Mouse (Mus musculus) forebrain, embryonic 11.5 days (tissue): Measurements from ENCODE around the gene Col6a3. TPM values are rescaled to one million over a fixed set of nuclear protein-coding genes. Genes with fewer than 3 reads are reported as not detected.

ENCODE experiments used
- ATAC-seq: fragments of 200-750 bp; cut with Nextera tagmentation; replicated peaks from 2 replicates; pipeline ENCODE4 v1.8.0; 2017; ENCODE audit warnings: moderate TSS enrichment; ENCODE audit not compliant: low FRiP score
- DNase-seq: peaks from one replicate; pipeline ENCODE4 v3.0.0-alpha.2; 2017; ENCODE audit warnings: low spot score
- H3K27ac ChIP-seq: fragments of 300-500 bp; sonication (generic); 2 replicates; pipeline ENCODE4 v1.5.1; 2014; ENCODE audit warnings: low read depth, low read length
- H3K27me3 ChIP-seq: fragments of 300-500 bp; sonication (generic); 2 replicates; pipeline ENCODE4 v1.6.1; 2014; ENCODE audit warnings: mild to moderate bottlenecking, low read length, mixed read lengths; ENCODE audit not compliant: control insufficient read depth, insufficient read depth
- H3K36me3 ChIP-seq: fragments of 300-500 bp; sonication (generic); 2 replicates; pipeline ENCODE4 v1.6.1; 2014; ENCODE audit warnings: mild to moderate bottlenecking, low read length, moderate library complexity, mixed read lengths; ENCODE audit not compliant: control insufficient read depth, insufficient read depth
- H3K4me1 ChIP-seq: fragments of 300-500 bp; sonication (generic); replicated peaks from 2 replicates; pipeline ENCODE4 v1.6.1; 2014; ENCODE audit warnings: low read length, mixed read lengths; ENCODE audit not compliant: control insufficient read depth, insufficient read depth
- H3K4me2 ChIP-seq: fragments of 300-500 bp; sonication (generic); 2 replicates; pipeline ENCODE4 v1.6.1; 2014; ENCODE audit warnings: low read depth, mild to moderate bottlenecking, low read length, moderate library complexity, mixed read lengths; ENCODE audit not compliant: severe bottlenecking
- H3K4me3 ChIP-seq: fragments of 300-500 bp; sonication (generic); 2 replicates; pipeline ENCODE4 v1.5.1; 2014; ENCODE audit warnings: low read depth, low read length
- H3K9ac ChIP-seq: fragments of 300-500 bp; sonication (generic); 2 replicates; pipeline ENCODE4 v1.6.1; 2014; ENCODE audit warnings: low read length
- H3K9me3 ChIP-seq: fragments of 300-500 bp; sonication (generic); 2 replicates; pipeline ENCODE4 v1.6.1; 2016; ENCODE audit warnings: low read length, mixed read lengths; ENCODE audit not compliant: control insufficient read depth
- WGBS: fragments of 180-500 bp; shearing (Covaris S2); extraction: QIAGEN DNeasy Blood & Tissue Kit; methylation state at CpG from one replicate; pipeline ENCODE4 v1.1.7; 2014; 5-methylcytosine and 5-hydroxymethylcytosine counted together
- polyA plus RNA-seq: library from polyadenylated mRNA; unstranded; fragments of >200 nt; fragmentation: Nextera tagmentation; extraction: Ambion mirVana; gene quantifications from 2 replicates; pipeline ENCODE4 v1.2.1, GENCODE M21; 2014

The Col6a3 gene
- polyA plus RNA-seq, 1 experiment from 2014 or later: 6.3 TPM

DNA sequence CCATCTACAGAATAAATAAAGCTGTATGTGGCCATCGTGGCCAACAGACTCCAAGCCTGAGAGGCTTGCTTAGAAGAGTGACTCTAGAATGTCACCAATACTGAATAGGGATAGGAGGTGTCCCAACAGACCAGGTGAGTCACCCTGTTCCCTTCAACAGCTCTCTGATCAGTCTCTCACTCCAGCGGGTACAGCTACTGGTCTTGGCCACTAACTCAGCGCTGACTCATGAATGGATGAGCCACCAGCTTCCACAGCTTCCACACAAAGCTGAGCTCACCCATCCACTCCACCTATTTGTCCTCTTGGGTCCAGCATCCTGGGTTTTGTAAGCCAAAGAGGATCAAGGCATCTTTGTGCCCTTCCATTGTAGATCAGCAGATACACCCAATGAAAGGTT, 114.3 kb downstream of the Col6a3 start:
- H3K4me2 ChIP-seq: no peak overlapping the region
- no peak overlapping the region for H3K4me3 ChIP-seq
- no peak overlapping the region for H3K9ac ChIP-seq
- no peak overlapping the region for H3K27ac ChIP-seq
- WGBS: 83% methylated on average over 3 of the region's 3 CpGs
- H3K36me3 ChIP-seq: no peaks in the 10 kb centered on the region
- H3K27me3 ChIP-seq: no peaks in the 10 kb centered on the region
- no peaks in the 10 kb centered on the region for H3K9me3 ChIP-seq
- ATAC-seq (no peak), DNase-seq (no peak)
- peaks cover 6% of the 10 kb centered on the region; the same call in 1 of the 2 replicates for H3K4me1 ChIP-seq

DNA sequence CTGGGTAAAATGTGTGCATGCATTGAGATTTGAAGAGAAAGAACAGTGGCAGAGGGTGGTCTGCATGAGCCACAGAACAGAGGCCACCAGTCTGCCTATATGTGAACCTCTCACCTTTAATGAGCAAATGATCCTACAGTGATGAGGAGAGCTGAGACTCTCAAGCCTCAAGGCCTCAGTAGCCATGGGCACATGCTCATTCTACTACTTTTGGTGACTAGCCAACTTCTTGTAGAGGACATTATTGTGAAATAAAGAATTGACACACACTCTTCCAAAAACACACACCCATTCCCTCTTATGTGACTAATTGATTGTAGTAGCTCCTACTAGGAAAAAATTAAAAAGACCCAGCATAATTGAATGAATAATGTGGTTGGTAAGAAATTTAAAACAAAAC, 120.0 kb downstream of the Col6a3 start:
- no peak for ATAC-seq
- no peaks in the 10 kb centered on the region for H3K36me3 ChIP-seq
- no peak for DNase-seq
- H3K27me3 ChIP-seq: no peaks in the 10 kb centered on the region
- no peak overlapping the region for H3K9ac ChIP-seq
- no peak overlapping the region for H3K4me3 ChIP-seq
- H3K4me1 ChIP-seq: no peaks in the 10 kb centered on the region
- no peaks in the 10 kb centered on the region for H3K9me3 ChIP-seq
- no peak overlapping the region for H3K4me2 ChIP-seq
- no peak overlapping the region for H3K27ac ChIP-seq

DNA sequence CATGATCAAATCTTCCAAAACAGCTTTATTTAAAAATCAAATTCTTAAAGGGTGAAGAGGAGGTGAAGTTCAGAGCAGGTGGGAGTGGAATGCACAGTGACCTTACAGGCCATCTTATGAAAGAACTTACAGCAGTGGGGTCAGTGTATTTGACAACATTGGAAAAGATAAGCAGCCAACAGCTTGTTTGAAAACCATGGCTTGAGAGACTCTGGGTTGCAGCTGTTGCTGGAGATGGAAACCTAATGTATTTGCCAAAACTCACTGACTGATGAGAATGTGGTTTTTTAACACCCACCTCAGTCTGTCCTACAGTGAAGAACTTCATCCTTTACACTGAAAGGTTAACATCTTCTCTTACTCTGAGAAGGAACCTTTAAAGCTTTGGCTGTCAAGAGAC, 120.4 kb downstream of the Col6a3 start:
- Histone ChIP-seq H3K36me3 (no peaks in the 10 kb centered on the region), H3K27me3 (no peaks in the 10 kb centered on the region)
- DNase-seq: no peak

DNA sequence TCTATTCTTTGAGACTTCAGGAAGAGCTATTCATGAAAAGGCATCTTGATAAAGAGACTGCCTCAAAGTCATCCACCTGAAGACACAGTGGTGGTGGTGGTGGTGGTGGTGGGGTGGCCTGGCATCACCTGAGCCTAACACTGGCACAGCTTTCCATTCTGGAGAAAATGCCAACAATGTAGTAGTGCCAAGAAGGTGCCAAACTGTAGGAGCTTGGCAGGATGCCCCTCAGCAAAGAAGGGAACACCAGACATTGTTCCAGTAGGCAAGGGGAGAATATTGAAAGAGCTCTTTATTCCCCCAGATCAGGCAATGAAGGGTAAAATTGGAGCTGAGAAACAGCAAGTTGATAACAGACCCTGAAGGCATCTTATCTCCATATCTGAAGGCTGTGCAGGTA, 121.8 kb downstream of the Col6a3 start:
- Histone ChIP-seq H3K36me3 (no peaks in the 10 kb centered on the region), H3K4me1 (no peaks in the 10 kb centered on the region), H3K4me2 (no peak overlapping the region), H3K4me3 (no peak overlapping the region), H3K9me3 (no peaks in the 10 kb centered on the region), H3K9ac (no peak overlapping the region), H3K27ac (no peak overlapping the region), H3K27me3 (no peaks in the 10 kb centered on the region)
- ATAC-seq (no peak), DNase-seq (no peak)

More for the DNA sequence above, 120.4 kb downstream of the Col6a3 start:
- Histone ChIP-seq H3K9ac (no peak overlapping the region), H3K4me2 (no peak overlapping the region), H3K27ac (no peak overlapping the region), H3K4me1 (no peaks in the 10 kb centered on the region), H3K4me3 (no peak overlapping the region), H3K9me3 (no peaks in the 10 kb centered on the region)
- ATAC-seq: no peak

DNA sequence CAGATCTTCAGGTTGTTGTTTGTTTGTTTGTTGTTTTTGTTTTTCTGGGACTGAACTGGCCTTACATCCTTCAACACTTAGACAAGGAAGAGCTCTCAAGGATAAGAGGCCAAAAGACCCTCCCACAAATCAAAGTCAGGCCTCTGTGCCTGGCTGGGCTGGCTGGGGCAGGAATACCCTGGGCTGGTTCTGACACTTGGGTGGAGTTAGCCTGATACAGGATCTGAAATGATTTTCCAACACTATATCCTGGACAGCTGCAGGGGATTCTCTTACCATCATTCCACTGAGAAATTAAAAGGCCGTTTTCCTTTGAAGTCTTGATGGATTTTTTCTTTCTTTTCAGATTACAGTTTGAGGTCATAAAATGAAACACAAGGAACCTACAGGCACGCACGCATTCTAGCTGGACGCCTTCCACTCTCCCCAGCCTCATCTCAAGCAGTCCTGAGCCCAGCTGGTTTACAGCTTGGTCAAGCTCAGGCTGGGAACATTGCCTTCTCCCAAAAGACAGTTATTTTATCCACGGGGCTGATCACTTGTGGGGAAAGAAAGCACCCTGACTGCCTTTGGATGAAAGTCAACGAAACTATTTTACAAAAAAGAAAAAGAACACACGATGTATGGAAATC, 123.0 kb downstream of the Col6a3 start:
- 81% methylated on average over 7 of the region's 7 CpGs for WGBS
- Histone ChIP-seq H3K27ac (no peak overlapping the region), H3K4me3 (no peak overlapping the region), H3K9me3 (no peaks in the 10 kb centered on the region), H3K4me1 (no peaks in the 10 kb centered on the region), H3K27me3 (no peaks in the 10 kb centered on the region), H3K36me3 (no peaks in the 10 kb centered on the region), H3K4me2 (no peak overlapping the region), H3K9ac (no peak overlapping the region)
- DNase-seq: no peak
- no peak for ATAC-seq

DNA sequence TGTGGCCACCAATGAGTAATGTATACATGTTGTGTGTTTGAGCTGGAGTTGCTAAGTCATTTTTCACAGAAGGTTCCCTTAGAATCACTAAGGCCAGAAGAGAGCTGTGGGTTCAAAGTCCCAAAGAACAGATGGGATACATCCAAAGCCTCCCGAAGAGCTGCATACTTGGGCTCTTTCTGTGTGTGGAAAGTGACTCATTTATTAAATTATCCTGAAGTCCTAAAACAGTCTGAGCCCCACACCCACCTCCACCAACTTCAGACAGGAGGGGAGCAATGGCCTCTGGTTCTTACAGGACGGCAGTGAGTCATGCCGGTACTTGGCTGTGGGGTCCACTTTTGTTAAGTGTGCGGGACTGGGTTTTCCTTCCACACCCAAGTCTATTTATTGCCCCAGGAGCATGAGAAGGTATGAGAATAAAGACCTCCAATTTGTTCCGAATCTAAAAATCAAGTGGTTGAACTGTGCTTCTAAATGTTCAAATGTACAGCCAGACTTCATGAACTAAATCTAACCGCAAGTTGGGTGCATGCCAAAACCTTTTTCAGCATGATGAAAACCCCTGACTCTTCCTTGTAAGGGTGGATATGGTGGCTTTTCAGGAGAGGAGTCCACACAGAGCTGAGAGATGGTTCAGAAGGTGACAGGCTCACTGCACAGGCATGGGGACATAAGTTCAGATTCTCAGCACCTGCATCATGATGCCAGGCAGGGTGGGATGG, 124.8 kb downstream of the Col6a3 start:
- no peak overlapping the region for H3K9ac ChIP-seq
- H3K9me3 ChIP-seq: no peaks in the 10 kb centered on the region
- WGBS: 92% methylated on average over 6 of the region's 6 CpGs
- no peak overlapping the region for H3K4me2 ChIP-seq
- no peaks in the 10 kb centered on the region for H3K36me3 ChIP-seq
- no peaks in the 10 kb centered on the region for H3K4me1 ChIP-seq
- no peak overlapping the region for H3K4me3 ChIP-seq
- ATAC-seq (no peak), DNase-seq (no peak)
- H3K27me3 ChIP-seq: no peaks in the 10 kb centered on the region
- H3K27ac ChIP-seq: no peak overlapping the region

DNA sequence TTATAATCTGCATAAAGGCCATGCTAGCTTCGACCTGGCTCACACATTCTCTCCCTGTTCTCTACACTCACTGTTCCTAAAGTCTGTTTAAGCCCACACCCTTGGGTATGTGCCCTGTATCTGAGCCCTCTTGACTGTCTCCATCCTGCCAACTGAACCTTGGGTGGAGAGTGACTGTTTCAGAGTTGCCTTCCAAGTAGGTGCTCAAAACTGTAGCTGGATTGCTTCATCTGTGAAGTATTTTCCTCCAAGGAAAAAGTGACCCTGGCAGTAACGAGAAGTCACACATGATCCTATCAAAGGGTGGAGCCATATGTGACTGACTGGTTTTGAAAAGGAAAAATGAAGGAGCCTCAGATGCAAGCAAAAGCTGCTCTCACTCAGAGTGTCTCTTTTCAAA, 127.5 kb downstream of the Col6a3 start:
- no peak overlapping the region for H3K4me3 ChIP-seq
- no peaks in the 10 kb centered on the region for H3K27me3 ChIP-seq
- DNase-seq (no peak), ATAC-seq (no peak)
- H3K4me2 ChIP-seq: no peak overlapping the region
- 77% methylated on average over 2 of the region's 2 CpGs for WGBS
- no peaks in the 10 kb centered on the region for H3K36me3 ChIP-seq
- H3K27ac ChIP-seq: no peak overlapping the region
- H3K4me1 ChIP-seq: no peaks in the 10 kb centered on the region
- H3K9me3 ChIP-seq: no peaks in the 10 kb centered on the region
- no peak overlapping the region for H3K9ac ChIP-seq
